Mouse (Mus musculus): ENCODE results near the gene Maats1.

- no peak for TF ChIP-seq CHD2 (IDR thresholded peaks at IDR 0.05; ENCODE audit: low read length)
- TF ChIP-seq CTCF (IDR thresholded peaks at IDR 0.05 in 2 of 3, conservative IDR thresholded peaks at IDR 0.05 in 1 of 3; ENCODE audit: control insufficient read depth in 1 of 3, insufficient read depth in 1 of 3, low read depth in 2 of 3, low read length in 3 of 3, poor library complexity in 1 of 3, severe bottlenecking in 1 of 3), result no peak
- TF ChIP-seq ELF1 (IDR thresholded peaks at IDR 0.05; ENCODE audit: low read depth, low read length), result no peak
- TF ChIP-seq POLR2A (IDR thresholded peaks at IDR 0.05; ENCODE audit: control insufficient read depth in 1 of 2, insufficient read depth in 1 of 2, low read depth in 1 of 2, low read length in 2 of 2, poor library complexity in 1 of 2), result no peak
- no peak for TF ChIP-seq GATA1 (IDR thresholded peaks at IDR 0.05; ENCODE audit: low read depth, low read length)
- no peak for TF ChIP-seq NELFE (IDR thresholded peaks at IDR 0.05; ENCODE audit: low read depth, low read length)
- TF ChIP-seq MXI1 (IDR thresholded peaks at IDR 0.05; ENCODE audit: low read depth, low read length), result no peak
- no peak for TF ChIP-seq RCOR1 (IDR thresholded peaks at IDR 0.05; ENCODE audit: low read depth, low read length)
- TF ChIP-seq GABPA (IDR thresholded peaks at IDR 0.05; ENCODE audit: low read depth, low read length), result no peak
- TF ChIP-seq E2F4 (IDR thresholded peaks at IDR 0.05; ENCODE audit: borderline replicate concordance, low read depth, low read length), result no peak
Measured at GRCm38 (mm10) chr16:38319087-38319486, 22.9 kb downstream of the Maats1 start.

Measured in MEL (cell line).